Mouse (Mus musculus): Measurements from ENCODE around the gene Myo18a.

Myo18a gene

DNA sequence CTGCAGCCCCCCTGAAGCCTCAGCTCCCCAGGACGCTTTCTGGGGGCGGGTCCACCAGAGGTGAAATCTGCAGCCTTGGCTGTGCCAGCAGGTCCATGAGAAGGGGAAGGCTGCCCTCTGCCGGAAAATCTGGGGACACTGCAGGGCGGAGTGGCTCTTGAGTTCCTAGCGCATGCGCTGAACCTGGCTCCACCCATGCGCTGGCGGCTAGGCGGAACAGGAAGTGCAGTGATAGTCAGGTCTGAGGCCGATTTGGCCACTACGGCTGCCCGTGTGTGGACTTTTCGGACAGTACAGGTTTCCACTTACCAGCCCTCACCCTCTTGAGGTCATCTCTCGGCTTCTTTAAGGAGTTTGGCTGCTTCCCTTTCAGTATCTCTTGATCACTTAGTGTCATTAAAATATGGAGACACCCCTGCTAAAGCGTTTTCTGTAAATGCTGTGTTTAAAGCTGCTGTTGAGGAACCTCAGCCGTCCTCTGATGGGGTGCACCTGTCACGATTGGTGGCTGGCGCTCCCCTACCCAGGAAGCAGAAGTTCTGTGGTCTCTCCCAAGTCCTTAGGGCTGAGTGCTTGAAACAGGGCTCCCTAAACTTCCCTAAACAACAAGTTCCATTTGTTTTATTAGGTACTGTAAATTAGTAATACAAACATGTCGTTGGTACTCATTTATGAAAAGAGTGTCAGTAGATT is 30.3 kb downstream of the Myo18a start:
- peak; percentile 98 for DNase-seq (ENCODE audit: low read depth, low spot score)

DNA sequence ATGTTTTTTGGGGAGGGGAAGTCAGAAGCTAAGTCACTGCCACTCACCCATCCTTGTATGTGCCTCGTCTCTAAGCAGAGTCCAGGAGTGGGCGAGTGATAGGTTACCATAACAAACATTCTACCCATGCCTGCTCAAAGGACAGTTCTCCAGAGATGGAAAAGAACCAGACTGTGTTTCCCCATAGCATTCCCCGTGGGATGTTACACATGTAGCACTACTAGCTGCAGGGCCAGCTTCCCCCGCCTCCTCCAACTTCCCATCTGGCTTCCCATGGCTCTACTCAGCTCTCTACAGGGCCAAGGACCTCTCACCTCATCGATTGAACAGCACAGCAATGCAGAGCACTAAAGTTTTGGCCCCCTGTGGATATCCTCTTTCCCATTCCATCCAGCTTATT is 32.2 kb downstream of the Myo18a start:
- DNase-seq (ENCODE audit: low read depth, low spot score) = peak; percentile 68

DNA sequence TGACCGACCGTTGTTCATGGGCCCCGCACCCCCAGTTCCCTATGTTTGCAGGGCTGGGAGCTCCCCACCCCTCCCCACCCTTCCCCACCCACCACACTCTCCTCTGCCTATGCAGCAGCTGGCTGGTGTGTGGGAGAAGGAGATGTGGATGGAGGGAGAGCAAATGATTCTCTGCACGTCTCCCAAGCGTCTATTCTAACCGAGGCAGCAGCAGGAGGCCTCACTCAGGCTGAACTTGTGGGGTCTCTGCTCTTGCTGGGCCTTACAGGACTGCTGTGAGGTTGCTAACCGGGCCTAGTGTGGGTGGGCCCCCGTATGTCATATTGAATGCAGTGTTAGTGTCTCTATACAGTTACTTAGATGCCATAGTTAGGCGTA is 37.4 kb downstream of the Myo18a start:
- DNase-seq (ENCODE audit: low read depth, low spot score) = peak; percentile 76

DNA sequence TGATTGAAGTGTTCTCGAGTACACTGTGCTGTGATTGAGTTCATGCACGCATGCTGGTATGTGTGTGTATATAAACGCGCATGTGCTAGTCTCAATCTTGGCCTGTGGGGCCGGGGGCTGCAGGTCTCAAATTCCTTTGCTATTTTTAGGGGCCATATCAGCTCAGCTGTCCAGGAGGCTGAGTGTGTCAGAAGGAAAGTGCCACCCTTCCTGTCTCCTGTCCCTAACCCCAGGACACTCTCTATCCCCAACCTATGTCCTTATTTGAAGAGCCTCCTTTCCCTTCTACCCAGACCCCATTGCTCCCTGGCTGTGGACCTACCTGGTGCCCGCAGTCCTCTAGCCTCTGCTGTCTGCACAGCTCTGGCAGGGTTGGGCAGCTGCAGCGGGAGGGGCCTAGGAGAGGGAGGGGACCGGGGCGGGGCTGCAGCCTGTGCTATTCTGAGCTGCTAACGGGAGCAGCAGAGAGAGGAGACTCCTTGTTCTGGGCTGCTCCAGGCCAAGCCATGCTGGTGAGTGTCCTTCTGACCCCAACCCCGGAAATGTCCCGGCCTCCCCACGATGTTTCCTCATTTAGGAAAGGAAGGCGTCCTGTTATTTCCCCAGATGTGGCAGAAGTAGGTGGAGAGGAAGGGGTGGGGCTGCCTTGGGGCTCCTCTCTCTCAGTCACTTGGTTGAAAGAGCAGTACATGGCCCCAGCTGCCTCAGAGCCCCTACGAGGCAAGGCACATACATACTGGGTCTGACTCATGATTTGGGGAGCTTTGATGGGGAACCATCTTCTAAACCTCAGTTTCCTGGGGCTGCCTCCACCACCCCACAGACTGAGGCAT is 38.0 kb downstream of the Myo18a start:
- peak; percentile 82 for DNase-seq (ENCODE audit: low read depth, low spot score)

DNA sequence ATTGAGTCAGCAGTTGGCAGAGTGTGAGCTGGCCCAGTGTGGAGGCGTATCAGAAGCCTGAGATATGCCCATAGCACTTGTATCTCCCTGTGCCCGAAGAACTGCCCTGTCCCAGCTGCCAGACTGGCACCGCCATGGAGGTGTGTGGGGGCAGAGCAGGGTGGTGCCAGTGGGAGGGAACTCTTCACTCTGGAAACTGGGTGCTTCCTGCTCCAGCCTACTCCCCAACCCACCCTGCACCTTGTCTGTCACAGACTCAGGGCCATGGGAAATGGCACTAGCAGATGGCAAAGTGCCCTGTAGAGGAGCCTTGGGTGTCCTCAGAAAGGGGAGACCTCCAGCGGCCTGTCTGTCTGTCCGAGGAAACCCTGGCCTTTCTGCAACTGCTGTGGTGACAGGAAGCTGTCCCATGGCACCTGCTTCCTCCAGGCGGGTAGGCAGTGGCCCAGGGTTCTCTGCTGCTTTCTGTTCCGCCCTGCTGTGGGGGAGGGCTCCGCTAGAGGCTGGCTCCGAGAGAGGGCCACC is 39.4 kb downstream of the Myo18a start:
- DNase-seq (ENCODE audit: low read depth, low spot score) = peak; percentile 50

DNA sequence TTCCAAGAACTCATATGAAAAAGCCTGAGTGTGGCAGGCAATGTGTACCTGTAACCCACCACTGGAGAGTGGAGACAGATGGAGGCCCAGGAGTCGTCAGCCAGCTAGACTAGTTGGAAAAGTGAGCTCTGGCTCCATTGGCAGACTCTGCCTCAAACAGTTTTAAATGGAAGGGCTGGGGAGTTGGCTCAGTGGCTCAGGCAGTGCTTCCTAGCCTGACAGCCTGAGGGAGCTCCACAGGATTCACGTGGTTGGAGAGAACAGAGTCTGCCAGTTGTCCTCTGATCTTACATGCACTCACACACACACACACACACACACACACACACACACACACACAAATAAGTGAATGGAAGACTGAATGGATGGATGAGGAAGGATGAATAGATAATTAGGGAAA is 43.2 kb downstream of the Myo18a start:
- DNase-seq (ENCODE audit: low read depth, low spot score) = peak; percentile 87

DNA sequence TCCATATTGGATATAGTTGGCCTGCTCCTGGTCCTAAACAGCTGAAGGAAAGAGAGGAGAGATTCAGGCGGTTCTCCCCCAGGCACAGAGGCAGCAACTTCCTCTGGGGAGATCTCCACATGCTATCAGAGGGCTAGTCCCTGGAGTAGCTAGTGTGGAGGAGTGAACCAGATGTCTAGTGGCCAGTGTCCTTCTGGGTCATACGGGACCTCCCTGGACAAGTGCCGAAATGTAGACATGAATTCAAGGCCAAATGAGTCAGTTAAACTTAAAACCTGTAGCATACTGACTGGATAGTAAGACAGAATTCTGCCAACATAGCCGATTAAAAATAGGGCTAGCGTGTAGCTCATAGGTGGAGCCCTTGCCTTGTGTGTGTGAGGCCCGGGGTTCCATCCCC is 43.8 kb downstream of the Myo18a start:
- DNase-seq (ENCODE audit: low read depth, low spot score) = no peak

DNA sequence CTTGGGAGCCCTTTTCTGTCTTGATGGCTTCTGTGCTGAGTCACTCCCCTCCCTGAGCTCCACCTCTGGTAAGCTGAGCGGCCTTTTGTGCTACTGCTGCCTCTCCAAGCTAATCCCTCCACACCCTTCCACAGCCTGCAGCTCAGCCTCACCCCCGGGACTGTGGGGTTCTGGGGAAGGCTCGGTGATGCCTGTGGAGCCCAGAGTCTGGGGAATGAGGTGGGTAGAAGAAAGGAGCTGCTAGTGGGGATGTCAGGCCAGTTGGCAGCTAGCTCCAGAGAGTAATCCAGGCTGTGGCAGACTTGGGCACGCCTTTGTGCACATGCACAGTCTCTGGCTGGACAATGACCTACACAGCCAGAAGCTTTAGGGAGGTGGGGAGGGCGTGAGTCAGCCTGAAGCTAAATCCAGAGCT is 45.0 kb downstream of the Myo18a start:
- DNase-seq (ENCODE audit: low read depth, low spot score) = peak; percentile 66

DNA sequence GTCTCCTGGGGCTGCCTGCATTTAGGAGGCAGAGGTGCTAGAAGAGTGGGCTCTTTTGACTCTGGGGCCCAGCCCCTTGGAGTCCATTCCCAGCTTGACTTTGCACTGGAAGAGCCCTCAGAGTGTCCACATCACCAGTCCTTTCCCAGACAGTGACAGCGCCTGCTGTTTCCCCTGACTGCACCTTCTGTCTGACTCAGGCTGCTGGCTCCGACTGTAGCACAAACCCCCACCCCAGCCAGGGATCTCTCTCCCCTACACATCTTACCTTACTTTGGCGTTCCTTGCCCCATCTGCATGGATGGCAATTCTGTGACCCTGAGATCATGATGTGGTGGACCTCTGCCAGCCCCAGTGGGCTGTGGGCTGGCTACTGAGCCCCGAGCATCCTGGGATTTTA is 46.2 kb downstream of the Myo18a start:
- peak; percentile 52 for DNase-seq (ENCODE audit: low read depth, low spot score)

DNA sequence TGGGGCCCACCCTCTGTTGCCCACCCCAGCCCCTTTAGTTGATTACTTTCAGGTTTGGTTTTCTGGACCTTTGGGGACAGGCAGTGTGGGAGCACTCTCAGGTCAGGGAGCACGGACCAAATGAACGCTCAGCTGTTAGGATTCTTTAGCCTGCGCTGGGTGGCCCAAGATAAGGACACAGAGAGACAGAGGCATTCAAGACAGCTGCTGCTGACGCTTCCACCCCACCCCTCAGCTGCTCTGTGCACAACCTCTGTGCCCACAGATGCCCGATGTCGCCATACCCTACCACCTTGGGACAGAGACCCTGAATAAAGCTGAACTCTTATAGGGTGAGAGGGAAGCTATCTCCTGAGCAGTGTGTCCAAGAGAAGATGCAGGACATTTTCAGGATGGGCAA is 47.0 kb downstream of the Myo18a start:
- DNase-seq (ENCODE audit: low read depth, low spot score) = no peak

DNA sequence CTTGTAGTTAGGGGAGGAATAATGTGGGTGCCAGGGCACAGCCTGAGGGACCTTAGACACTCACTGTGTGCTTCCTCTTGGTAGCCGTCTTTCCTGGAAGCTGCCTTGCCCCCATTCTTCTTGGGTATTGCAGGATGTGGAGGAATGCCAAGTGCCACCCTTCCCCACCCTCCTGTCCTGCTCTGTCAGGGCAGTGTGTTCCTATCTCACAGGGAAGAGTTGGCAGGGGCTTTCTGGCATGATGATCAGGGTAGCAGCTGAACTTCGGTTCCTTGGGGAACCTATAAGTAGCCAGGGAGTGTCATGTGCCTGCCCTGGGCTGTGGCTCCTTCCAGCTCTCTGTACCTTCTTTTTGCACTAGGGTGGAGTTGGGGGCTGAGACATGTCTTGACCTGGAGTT is 50.9 kb downstream of the Myo18a start:
- DNase-seq (ENCODE audit: low read depth, low spot score) = no peak

DNA sequence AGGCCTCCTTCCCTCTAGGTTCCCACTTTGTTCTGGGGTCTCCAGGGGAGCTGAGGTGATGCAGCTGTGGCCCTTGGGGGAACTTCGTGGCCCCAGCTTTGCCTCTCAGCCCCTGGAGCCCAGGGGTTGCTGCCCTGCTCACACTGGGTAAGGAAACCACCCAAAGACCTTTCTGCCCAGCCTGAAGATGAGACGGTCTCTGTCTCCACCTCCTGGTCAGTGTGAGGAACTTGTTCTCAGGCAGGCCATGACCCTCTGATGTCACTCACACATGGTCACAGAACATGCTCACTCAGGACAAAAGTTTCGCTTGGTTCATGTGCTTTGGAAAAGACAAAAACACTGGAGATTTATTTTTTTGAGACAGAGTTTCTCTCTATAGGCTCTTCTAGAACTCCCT is 53.0 kb downstream of the Myo18a start:
- DNase-seq (ENCODE audit: low read depth, low spot score) = peak; percentile 87

DNA sequence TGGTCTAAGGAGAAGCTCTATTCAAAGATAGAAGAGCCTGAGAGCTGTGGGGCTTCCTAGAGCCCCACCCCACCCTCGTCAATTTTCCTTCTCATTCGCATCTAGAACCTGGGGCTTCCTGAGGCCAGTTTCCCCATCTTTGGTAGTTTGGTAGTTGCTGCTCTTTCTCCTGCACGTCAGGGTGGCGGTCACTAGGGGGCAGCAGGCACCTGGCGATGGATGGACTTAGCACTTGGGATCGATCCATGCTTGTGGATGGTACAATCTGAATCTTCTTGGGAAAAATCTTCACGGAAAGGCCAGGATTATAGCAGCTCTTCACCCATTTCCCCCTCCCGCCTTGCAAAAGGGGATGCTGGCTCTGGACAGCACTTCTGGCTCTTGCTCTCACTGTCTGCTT is 58.6 kb downstream of the Myo18a start:
- peak; percentile 80 for DNase-seq (ENCODE audit: low read depth, low spot score)

DNA sequence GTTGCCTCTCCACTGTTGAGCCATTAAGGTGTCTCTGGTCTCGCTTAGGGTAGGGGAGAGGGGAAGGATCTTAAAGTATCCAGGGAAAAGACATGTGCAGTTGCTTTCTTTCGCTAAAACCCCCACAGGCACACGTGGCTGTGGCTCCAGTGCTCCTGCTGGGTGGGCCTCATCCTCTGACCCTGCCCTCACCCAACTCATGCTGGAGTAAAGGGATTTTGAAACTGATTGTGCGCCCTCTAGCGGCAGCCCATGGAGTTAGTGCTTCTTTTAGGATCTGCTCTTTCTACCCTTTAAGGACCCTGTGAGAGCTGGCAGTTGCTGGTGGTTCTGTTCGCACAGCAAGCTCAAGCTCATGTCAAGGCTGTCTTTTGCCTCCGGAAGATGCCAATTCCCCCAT is 59.7 kb downstream of the Myo18a start:
- peak; percentile 83 for DNase-seq (ENCODE audit: low read depth, low spot score)

DNA sequence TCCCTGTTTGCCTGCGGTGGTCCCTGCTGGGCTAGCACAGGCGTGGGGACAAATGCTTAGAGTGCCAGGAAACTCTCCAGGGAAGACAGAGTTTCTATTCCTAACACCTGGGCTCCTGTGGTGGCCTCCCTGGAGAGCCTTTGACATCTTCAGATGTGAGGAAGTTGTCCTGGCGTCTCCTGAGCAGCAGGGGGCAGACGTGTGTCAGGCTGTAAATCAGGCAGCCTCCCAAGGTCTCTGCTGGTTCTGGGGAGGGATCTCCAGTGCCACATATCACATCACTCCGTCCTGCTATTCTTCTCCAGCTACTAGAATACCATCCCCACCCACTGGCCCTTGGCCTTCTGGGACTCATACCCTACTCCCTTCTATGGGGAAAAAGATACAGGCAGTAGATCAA is 62.8 kb downstream of the Myo18a start:
- DNase-seq (ENCODE audit: low read depth, low spot score) = peak; percentile 91

DNA sequence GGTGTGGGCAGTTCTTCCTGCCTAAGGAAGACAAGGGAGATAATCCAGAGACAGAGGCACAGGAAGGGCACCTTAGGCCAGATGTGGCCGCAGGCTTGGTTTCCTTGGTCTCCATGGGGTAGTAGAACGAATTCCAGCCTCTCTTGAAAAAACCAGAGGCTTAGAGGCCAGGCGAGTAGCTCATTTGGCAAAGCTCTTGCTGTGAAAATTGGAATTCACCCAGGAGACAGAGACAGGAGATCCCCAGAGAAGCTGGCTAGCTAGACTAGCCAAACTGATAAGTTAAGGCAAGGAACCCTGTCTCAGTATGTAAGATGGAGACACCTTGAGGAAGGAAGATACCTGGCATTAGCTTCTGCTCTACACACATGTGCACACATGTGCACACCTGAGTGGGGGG is 63.3 kb downstream of the Myo18a start:
- DNase-seq (ENCODE audit: low read depth, low spot score) = peak; percentile 53

DNA sequence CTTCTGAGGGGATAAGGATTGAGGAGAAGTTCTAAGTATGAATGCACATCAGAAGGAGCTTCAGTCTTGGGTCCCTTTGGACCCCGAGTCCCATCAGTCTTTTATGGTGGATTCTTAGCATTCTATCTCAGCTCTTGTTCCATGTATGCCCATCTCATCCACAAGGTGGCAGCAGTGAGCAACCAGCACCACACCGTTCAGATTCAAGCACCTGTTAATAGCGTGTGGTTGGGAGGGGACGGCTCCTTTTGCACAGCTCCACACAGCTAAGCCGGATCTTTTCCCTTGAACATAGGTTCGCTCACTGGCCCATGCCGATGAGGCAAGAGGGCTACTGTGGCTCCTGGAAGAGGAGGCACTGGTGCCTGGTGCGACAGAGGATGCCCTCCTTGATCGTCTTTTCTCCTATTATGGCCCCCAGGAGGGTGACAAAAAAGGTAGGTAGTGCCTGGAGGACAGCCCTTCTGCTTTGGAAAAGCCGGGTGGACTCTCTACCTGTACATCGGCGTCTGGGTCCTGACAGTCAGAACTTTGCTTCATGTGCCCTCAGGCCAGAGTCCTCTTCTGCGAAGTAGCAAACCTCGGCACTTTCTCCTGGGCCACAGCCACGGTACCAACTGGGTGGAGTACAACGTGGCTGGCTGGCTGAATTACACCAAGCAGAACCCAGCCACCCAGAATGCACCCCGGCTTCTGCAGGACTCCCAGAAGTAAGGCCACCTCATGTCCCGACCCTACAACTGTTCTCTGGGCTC is 64.4 kb downstream of the Myo18a start:
- peak; percentile 93 for DNase-seq (ENCODE audit: low read depth, low spot score)

DNA sequence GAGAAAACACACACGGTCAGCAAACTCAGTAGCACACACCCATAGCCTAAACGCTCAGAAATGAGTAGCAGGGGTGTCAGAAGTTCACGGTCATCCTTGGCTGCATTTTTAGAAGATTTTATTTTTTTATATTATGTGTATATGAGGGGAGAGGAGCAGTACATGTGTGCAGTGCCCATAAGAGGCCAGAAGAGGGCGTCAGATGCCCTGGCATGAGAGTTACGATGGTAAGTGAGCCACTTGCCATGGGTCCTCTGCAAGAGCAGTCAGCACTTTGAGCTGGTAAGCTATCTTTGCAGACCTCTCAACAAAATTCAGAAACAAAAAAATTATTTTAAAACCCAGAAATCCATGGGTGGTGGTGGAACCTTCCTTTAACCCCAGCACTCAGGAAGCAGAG is 65.1 kb downstream of the Myo18a start:
- no peak for DNase-seq (ENCODE audit: low read depth, low spot score)

DNA sequence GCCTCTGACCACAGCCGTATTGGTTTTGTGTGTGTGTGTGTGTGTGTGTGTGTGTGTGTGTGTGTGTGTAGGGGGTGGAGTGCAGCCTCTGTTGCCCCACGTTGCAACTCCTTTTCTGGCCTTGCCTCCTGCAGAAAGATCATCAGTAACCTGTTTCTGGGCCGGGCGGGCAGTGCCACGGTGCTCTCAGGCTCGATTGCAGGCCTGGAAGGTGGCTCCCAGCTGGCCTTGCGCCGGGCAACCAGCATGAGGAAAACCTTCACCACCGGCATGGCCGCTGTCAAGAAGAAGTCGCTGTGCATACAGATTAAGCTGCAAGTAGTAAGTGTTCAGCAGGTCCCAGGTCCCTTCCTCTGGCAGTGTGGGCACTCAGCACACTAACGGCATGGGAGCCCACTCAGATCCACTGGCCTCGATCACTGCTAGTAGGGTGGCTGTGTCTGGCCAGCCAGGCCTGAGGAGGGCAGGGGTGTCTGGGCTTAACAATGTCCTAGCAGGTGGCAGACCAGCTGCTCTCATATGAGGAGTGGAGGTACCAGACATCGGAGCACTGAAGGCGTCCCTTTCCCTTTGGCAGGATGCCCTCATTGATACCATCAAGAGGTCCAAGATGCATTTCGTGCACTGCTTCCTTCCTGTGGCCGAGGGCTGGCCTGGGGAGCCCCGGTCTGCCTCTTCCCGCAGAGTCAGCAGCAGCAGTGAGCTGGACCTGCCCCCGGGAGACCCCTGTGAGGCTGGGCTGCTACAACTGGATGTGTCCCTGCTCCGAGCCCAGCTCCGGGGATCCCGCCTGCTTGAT is 66.2 kb downstream of the Myo18a start:
- DNase-seq (ENCODE audit: low read depth, low spot score) = no peak

DNA sequence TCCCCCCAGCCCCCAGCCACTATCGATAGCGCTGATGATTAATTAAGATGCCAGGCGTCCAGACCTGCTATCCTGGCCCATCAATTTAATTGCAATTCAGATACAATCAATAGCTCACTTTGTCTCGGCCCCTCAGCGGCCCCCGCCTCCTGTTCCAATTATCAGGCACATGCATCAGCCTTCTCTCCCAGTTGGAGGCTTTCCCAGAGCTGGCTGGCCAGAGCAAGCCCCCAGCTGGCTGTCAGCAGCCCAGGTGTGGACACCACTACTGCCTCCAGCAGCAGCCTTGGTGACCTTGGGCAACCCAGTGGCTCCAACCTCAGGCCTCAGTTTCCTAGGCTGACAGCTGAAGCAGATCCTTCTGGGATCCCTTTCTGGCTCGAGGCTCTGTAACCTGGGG is 67.8 kb downstream of the Myo18a start:
- DNase-seq (ENCODE audit: low read depth, low spot score) = no peak

DNA sequence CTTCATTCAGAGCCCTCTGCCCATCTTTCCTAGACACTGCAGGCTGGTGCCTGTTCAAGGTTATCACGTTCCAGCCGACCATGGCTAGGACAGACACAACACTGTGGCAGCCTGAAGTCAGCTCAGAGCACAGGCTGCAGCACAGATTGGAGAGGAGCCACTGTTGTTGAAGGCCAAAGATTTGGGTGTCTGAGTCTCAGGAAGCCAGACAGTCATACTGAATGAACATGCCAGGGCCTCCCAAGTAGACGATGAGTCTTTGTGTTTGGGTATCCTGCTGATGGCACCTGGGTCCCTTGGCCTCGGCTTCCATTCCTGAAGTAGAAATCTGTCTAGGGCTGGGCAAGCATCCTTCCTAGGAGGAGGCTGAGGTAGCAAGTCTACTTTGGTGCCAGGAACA is 69.5 kb downstream of the Myo18a start:
- DNase-seq (ENCODE audit: low read depth, low spot score) = peak; percentile 71
